Mouse (Mus musculus): Measurements from ENCODE around the gene Edem1.
A peak's percentile ranks its signal among the peaks of the same experiment; 100 is the strongest.
"Not testable (repeated sequence)": the region's sequence is repeated elsewhere in the genome, so short reads cannot be mapped to it uniquely, and the experiment has no call there.

The Edem1 gene

DNA sequence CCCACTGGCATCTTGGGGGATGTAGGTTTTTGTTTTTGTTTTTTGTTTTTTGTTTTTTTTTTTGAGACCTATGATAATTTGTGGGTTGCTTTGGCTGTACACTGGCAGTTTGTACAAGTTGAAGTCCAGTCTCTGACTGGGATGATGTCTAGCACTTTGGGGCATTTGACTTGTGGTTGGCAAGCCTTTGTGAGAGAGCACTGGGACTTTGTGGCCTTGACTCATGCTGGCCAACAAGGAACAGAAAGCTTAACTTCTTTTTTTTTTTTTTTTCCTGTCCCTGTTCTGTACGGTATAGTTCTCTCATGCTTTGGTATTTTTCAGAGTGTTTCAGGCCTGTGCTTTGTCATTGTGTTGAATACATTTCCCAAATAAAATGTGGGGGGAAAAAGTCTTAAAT, 3.7 kb downstream of the Edem1 start:
- no peak for DNase-seq

- DNase-seq = no peak
These were observed 4.5 kb downstream of the Edem1 start for GRCm38 (mm10) chr6:108832989-108833388.

DNA sequence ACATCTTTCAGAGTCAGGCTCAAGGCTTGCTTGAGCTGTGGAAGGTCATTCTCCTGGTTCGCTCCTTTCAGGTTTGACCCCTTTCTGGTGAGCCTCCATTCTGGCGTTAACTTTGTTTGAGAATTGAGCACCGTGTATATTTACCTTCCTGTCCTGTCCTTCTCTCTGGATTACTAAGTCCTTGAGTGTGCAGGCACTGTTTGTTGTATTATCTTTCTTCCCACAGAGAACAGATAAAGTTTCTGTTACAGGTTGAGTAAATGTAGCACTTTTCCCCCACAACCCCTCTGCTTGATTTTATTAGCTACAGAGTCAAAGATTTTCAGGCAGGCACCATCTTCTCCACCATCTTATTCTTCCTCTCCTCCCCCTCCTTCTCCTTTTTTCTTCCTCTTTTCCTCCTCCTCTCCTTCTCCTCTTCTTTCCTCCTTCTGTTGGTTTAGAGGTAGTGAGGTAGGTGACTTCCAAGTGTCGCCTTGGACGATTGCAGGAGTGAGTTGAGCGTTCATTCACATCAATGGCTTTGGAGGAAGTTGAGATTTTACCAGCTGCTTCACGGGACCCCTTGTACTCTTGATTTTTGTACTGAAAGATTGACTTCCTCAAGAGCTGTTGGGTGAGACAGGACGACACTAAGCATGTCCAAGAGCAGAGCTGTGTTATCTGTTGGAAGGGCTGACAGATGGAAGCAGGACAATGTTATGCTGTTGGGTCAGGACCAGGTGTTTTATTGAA, 5.7 kb downstream of the Edem1 start:
- DNase-seq = no peak

DNA sequence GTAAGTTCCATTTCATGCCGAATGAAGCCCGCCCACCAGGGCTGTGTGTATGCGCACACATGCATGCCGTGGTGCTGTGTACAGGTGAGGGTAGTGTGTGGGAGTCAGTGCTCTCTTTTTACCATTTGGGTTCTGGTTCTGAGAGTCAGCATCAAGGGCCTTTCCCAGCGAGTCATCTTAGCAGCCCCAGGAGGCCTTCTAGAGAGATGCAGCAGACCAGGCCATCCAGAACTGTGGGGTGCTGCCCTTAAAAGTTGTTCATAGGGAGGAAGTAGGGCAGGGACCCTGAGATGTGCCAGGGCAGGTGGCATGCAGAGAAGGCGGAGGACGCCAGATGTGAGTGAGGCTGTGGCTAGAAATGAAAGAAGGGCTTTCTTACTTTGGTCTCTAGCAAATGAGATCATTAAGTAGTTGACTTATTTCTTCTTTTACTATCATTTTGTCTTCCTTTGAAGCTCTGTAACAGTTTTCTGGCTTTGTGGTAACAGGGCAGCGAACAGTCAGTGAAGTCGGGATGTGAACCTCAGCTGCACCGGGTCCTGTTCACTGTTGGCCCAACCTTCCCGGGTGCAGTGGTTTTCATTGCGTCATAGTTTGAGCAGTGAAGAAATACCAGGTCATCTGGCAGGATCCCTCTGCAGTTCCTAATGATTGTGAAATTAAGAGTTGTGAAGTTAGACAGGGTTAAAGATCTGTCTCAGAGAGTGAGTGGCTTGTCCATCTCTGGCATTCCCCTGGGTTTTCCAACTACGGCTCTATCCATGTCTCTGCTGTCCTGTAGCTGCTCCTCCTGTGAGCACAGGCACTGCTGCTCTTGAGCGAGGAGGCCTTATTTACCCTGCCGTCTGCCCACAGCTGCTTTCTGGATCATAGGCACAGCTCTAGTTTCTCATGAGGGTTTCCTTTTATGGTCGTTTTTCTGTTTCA, 7.6 kb downstream of the Edem1 start:
- peak in 1 of 2 experiments; percentile 29 for DNase-seq

DNA sequence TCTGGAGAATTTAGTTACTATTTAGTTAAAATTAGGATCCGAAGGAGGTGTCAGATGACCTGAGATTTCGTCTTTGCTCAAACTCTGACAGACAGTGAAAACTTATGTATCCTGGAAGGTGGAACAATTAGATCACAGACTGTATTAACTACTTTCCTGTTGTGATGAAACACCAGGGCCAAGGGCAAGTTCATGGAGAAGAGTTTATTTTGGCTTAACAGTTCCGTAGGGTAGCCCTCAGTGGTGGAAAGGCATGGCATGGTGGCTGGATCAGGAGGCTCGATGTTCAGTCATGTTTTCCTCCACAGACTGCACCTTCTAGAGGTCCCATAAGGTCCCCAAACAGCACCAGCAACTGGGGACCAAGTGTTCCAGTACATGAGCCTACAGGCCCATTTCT, 8.6 kb downstream of the Edem1 start:
- DNase-seq = no peak

- no peak for DNase-seq
These were observed 9.5 kb downstream of the Edem1 start for GRCm38 (mm10) chr6:108837958-108838357.

- DNase-seq = no peak
These were observed 11.0 kb downstream of the Edem1 start for GRCm38 (mm10) chr6:108839432-108839831.

DNA sequence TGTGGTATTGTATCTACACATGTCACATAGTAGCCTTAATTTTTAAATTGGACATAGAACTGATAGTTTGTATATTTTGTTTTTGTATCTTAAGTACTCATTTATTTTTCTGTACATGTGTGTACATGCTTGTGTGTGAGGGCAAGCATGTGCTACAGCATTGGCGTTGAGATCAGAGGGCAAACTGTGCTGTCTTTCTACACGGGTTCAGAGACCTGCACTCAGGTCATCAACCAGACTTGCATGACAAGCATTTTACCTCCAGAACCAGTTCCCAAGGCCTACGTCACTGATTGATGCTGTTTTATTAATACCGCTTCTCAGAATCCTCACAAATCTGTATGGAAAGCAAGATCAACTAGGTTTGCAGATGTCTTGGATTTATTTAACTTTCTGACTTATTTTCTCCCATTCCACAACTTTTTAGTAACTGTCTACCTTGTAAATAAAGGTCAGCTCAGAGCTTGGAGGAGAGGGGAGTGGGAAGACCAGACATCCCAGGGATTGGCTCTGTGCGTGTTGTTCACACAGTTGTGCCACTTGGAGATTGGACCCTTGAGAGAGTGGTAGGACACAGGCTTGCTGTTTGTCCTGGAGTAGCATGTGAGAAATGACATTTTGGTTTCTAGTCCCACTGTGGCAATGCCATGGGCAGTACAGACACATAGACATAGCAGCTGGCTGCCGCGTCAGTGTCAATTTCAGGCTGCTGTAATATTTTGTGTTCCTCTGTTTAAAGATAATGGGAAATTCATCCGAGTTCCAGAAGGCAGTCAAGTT, 12.6 kb downstream of the Edem1 start:
- no peak for DNase-seq

DNA sequence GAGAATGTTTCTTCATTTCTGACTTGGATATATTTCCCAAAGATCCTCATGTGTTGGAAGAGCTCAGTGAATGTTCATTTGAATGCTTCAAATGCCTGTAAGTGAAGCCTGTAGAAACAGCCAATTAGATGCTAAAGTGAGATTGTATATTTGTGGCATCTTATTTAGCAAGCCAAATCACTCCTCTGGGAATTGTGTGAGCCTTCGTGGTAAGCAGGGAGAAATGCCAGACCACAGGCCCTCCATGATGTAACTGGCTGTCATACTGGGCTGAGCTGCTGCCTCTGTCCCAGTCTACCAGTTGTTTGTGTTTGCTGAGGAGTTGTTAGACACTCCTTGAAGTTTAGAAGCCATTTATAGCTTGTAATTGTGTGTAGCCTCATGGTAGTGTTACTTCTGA, 15.2 kb downstream of the Edem1 start:
- DNase-seq = no peak

- DNase-seq = no peak
These were observed 15.7 kb downstream of the Edem1 start for GRCm38 (mm10) chr6:108844093-108844492.

GRCm38 (mm10) chr6:108844771-108845170, 16.3 kb downstream of the Edem1 start:
- no peak for DNase-seq

DNA sequence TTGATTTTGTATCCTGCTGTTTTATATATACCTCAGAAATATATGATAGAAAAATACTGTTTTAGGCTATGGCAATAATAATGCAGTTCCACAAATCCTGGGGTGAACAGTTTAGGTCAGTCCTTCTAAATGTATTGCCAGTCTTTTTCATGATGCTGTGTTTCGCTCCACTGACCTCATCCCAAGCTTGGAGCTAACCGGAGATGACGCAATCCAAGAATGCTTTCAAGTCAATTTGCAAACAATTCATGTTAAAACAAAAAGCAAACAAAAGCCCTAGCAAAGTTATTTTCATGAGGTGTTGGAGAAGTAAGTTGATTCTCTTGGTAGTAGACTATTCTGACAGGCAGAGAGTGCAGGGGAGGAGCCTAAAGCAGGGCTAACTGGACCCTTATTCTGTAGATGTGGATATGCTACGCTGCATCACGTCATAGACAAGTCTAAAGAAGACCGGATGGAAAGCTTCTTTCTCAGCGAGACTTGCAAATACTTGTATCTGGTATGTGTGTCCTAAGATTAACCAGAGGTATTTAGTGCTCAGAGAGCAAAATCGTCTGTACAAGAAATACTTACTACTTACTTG, 23.7 kb downstream of the Edem1 start:
- DNase-seq = no peak

DNA sequence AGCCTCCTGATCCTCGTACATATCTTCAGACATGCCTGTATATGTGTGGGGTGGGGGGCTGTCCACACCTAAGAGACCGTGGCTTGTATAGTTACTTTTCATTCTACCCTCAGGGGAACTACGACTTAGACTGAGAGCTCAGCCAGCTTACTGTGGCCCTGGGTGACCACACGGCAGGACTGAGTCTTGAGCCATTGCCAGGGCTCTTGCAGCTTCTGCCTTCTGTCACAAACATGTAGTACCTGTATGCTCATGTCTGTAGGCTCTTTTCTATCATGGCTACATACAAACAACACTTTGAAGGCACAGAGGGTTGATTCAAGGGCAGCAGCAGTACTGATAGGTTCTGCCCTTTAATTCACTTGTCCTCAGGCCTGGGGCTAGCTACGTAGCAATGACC, 24.5 kb downstream of the Edem1 start:
- DNase-seq = no peak

DNA sequence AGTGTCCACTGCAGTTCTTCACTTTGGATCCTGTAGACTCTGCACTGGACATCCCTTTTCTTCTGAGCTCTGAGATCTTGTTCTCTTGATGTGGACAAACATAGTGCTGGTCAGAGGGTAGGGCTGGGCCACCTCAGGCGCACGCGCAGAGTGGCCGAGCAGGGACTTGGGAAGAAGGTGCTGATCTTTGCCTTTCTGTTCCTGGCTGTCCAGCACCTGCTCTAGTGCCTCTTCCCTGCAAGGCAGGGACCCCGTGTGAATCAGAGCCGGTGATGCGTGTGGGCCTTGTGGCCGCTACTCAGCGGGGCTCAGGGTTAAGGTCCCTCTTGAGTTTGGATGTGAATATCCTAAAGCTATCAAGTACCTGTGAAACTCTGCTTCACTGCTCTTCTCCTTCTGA, 30.1 kb downstream of the Edem1 start:
- peak; percentile 21 to 46 for DNase-seq

- DNase-seq = no peak
These were observed 32.8 kb downstream of the Edem1 start for GRCm38 (mm10) chr6:108861226-108861625.

GRCm38 (mm10) chr6:108862548-108862947, 34.1 kb downstream of the Edem1 start:
- peak; percentile 22 to 57 for DNase-seq

DNA sequence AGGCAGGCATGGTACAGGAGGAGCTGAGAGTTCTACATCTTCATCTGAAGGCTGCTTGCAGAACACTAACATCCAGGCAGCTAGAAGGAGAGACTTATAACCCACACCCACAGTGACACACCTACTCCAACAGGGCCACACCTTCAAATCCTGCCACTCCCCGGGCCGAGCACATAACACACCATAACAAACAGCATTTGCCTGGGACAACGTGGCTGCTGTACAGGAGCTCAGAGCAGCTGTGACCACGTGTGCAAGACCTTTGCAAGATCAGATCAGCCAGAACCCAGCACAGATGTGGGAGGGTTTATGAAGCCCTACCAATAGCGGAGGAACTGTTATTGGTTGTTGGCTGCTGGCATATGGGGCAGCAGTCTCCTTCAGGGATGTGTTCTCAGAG, 37.9 kb downstream of the Edem1 start:
- DNase-seq = no peak

- not testable (repeated sequence) for DNase-seq
These were observed 40.6 kb downstream of the Edem1 start for GRCm38 (mm10) chr6:108869031-108869430.

DNA sequence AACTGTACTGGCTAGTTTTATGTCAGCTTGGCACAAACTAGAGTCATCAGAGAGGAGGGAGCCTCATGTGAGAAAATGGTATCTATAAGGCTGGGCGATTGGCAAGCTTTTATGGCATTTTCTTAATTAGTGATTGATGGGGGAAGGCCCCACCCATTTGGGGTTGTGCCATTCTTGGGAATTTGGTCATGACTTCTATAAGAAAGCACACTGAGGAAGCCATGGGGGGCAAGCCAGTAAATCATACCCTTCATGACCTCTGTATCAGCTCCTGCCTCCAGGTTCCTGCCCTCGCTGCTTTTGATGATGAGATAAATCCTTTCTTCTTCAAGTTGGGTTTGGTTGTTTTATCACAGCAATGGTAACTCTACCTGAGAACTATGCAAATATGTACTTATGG, 42.0 kb downstream of the Edem1 start:
- DNase-seq = no peak

- no peak for DNase-seq
These were observed 42.8 kb downstream of the Edem1 start for GRCm38 (mm10) chr6:108871251-108871650.

DNA sequence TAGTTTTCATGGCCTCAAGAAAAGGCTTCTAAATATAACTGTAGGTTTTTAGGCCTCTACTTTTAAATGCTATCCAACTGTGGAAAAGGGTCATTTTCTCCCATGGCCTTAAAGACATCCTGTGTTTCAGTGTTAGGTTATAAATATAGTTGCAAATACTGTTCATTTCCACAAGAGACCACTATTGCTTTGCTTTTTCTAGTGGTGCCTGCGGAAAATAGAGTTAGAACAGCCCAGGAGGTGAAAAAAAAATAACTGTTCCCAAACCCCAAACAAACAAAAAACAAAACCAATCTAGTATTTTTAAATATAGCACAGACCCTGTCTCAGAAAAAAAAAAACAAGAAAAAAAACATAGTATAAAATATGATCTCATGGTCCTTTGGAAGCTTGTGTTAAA, 46.9 kb downstream of the Edem1 start:
- no peak for DNase-seq

- DNase-seq = peak; percentile 46 to 62
These were observed 47.6 kb downstream of the Edem1 start for GRCm38 (mm10) chr6:108876052-108876451.

DNA sequence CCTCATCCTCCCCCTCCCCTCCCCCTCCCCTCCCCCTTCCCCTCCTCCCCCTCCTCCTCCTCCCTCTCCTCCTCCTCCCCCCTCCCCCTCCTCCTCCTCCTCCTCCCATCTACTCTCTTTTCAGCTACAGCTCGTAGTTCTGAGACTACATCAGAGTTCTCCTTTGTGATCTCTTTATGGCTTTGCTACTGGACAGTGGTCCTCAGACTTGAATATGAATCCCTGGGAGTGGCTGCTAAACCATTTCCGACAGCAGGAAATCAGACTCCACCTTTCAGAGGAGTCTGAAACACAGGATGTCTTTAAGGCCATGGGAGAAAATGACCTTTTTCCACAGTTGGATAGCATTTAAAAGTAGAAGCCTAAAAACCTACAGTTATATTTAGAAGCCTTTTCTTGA, 48.0 kb downstream of the Edem1 start:
- peak in 1 of 2 experiments; percentile 49 for DNase-seq

Data from kidney, postnatal 36 days (tissue).